Mouse (Mus musculus): ENCODE measurements around the gene Tmem267.
"Not testable (repeated sequence)": the region's sequence is repeated elsewhere in the genome, so short reads cannot be mapped to it uniquely, and the experiment has no call there.

- TF ChIP-seq HCFC1 (IDR thresholded peaks at IDR 0.05; ENCODE audit: borderline replicate concordance, insufficient read depth, low read length); ZC3H11A (IDR thresholded peaks at IDR 0.05; ENCODE audit: borderline replicate concordance, low read depth, low read length); ZNF384 (IDR thresholded peaks at IDR 0.05; ENCODE audit: low read depth, low read length); MAFK (IDR thresholded peaks at IDR 0.05; ENCODE audit: insufficient read depth, low read depth, low read length); CHD2 (IDR thresholded peaks at IDR 0.05; ENCODE audit: low read depth, low read length): not testable (repeated sequence)
Measured at GRCm38 (mm10) chr13:119603890-119604289, 116.1 kb downstream of the Tmem267 start.

Measured in ES-E14 (cell line).